Mouse (Mus musculus): ENCODE data around the gene Cbarp. TPM values are rescaled to one million over a fixed set of nuclear protein-coding genes. Genes with fewer than 3 reads are reported as not detected.

The Cbarp gene
- total RNA-seq, 1 experiment from 2014 or later = 0.29 TPM

DNA sequence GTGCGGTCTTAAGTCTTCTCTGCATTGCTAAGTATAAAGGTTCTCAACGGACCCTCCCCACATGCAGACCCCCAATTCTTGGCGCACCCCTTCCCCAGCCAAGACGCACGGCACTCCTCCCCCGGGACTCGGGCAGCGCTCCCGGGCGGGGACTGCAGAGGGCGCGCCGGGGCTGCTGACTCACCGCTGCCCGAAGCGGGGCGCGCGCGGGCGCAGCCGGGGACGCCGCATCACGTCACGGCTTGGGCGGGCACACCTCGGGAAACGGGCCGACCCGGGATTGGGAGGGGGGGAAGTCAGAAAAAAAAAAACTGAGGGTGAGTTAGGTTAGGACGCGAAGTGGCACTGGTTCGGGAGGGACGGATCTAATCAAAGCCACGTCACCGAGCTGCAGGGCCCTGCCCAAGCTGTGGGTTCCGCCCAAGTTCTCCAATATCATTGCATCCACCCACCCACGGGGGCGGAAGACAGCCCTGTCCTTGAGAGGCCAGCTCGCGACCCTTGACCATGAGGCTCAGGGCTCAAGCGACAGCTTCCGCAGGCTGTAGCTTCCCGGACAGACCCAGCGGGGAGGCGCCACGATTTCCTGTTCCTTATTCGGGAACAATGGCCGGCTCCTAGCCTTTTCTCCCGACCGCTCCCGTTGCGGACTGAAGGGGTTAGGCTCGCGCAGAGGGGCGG, 8.1 kb upstream of the Cbarp start:
- peak; percentile 43 for ATAC-seq (replicated peaks; ENCODE audit: insufficient number of reproducible peaks, low FRiP score, low TSS enrichment, poor library complexity, severe bottlenecking)

GRCm38 (mm10) chr10:80147719-80148601, 7.3 kb upstream of the Cbarp start, which contains the start of gene Midn:
TSS of gene Midn (plus strand) at chr10:80148272.
- ATAC-seq (replicated peaks; ENCODE audit: insufficient number of reproducible peaks, low FRiP score, low TSS enrichment, poor library complexity, severe bottlenecking) = no peak

GRCm38 (mm10) chr10:80147146-80147718, 6.6 kb upstream of the Cbarp start:
- ATAC-seq (replicated peaks; ENCODE audit: insufficient number of reproducible peaks, low FRiP score, low TSS enrichment, poor library complexity, severe bottlenecking) = no peak

DNA sequence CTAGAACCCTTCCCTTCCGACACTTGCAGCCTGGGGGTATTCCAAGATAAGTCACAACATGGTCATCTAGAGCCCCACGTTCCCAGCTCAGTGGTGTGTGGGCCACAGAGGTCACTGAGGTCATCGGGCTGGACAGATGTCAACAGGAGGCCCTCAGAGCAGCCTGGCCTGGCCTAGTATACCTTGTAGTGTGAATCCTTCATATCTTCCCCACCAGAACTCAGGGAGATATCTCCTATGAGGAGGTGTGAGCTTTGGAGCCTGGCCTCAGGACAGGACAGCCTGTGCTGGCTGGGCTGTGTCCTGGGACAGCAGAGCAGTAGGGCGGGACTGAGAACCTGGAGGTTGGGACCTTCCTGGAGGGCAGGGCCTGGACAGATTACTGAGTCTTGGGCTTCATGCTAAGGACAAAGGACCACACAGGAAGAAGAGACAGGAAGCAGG, 6.0 kb upstream of the Cbarp start:
- ATAC-seq (replicated peaks; ENCODE audit: insufficient number of reproducible peaks, low FRiP score, low TSS enrichment, poor library complexity, severe bottlenecking) = no peak

- no peak for ATAC-seq (replicated peaks; ENCODE audit: insufficient number of reproducible peaks, low FRiP score, low TSS enrichment, poor library complexity, severe bottlenecking)
Measured at GRCm38 (mm10) chr10:80145896-80146295, 5.3 kb upstream of the Cbarp start.

DNA sequence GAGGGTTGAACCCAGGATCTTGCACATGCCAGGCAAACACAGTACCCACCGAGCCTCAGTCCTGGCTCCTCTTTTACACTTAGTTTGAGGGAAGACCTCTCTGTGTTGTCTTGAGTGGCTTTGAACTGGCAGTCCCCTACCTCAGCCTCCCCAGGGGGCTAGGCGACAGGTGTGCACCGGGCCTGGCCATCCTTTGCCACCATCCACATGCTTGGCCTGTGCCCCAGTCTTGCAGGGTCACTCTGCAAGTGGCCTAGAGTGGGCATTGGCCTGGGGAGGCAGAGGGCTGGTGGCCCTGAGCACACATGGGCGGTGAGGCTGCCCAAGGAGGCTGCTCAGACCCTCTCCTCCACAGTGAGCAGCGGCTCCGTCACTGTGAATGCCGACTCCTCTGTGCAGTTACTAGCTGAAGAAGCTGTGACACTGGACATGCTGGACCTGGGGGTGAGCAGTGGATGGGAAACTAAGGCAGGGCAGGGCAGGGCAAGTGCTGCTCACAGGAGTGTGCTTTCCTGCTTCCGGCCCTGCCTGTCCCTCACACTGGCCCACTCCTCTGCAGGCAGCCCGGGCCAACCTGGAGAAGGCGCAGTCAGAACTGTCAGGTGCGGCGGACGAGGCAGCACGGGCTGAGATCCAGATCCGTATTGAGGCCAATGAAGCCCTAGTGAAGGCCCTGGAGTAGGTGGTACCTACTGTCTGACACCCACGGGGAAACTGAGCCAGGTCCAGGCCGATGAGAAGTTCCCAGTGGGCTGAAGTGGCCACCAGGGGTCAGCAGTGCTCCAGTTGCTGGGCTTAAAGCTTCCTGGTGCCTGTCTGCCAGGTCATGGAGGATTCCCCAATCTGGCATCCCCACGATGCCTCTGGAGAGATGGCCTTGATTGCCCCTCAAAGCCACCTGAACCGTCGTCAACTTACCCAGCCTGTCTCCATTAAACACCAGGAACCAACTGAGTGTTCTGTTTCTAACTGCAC, 4.5 kb upstream of the Cbarp start:
- ATAC-seq (replicated peaks; ENCODE audit: insufficient number of reproducible peaks, low FRiP score, low TSS enrichment, poor library complexity, severe bottlenecking) = no peak

GRCm38 (mm10) chr10:80144159-80144558, 3.5 kb upstream of the Cbarp start:
- ATAC-seq (replicated peaks; ENCODE audit: insufficient number of reproducible peaks, low FRiP score, low TSS enrichment, poor library complexity, severe bottlenecking) = no peak

GRCm38 (mm10) chr10:80143664-80144063, 3.0 kb upstream of the Cbarp start:
- ATAC-seq (replicated peaks; ENCODE audit: insufficient number of reproducible peaks, low FRiP score, low TSS enrichment, poor library complexity, severe bottlenecking) = no peak

- ATAC-seq (replicated peaks; ENCODE audit: insufficient number of reproducible peaks, low FRiP score, low TSS enrichment, poor library complexity, severe bottlenecking) = no peak
Measured at GRCm38 (mm10) chr10:80142530-80142925, 1.9 kb upstream of the Cbarp start.

GRCm38 (mm10) chr10:80141786-80142529, 1.3 kb upstream of the Cbarp start:
- ATAC-seq (replicated peaks; ENCODE audit: insufficient number of reproducible peaks, low FRiP score, low TSS enrichment, poor library complexity, severe bottlenecking) = peak; percentile 60

DNA sequence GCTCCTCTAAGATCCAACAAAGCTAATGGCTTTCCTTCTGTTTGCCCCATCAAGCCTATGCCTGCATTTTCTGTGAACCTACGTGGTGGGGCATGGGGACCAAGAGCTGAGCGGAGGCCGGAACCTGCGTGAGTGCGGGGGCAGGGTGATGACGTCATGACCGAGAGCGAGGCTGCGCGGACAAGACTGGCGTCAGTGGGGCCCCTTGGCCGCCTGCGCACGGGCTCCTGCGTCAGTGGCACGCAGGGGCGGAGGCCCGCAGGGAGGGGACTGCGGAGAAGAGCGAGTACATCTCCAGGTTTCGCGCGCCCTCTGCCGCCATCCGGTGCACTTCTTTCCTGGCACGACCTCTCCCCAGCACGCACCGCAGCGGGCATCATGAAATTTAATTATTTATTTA, 608 bp upstream of the Cbarp start:
- peak; percentile 55 for ATAC-seq (replicated peaks; ENCODE audit: insufficient number of reproducible peaks, low FRiP score, low TSS enrichment, poor library complexity, severe bottlenecking)

DNA sequence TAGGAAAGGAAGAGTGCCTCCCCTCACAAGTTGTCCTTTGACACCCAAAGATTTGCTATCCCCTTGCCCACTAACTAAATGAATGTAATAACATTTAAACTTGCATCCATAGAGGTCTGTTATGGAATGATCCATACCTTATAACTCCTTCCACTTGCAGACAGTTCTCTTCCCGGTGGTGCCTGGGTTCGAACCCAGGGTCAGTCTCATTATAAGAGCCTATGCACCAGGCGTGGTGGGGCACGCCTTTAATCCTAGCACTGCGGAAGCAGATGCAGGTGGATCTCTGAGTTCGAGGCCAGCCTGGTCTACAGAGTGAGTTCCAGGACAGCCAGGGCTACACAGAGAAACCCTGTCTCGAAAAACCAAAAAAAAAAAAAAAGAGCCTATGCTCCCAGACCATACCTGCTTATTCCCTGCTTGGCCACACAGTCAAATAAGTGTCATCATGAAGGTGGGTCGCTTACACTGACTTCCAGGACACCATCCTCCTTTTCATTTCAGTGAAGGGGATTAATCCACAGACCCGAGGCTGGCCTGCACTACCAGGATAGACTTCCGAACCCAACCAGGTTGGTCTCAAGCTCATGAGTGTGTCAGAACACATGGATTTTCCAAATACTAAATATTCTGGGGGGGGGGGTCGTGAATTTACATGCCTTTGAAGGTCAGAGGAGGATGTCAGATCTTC, 515 bp downstream of the Cbarp start:
- ATAC-seq (replicated peaks; ENCODE audit: insufficient number of reproducible peaks, low FRiP score, low TSS enrichment, poor library complexity, severe bottlenecking) = no peak

DNA sequence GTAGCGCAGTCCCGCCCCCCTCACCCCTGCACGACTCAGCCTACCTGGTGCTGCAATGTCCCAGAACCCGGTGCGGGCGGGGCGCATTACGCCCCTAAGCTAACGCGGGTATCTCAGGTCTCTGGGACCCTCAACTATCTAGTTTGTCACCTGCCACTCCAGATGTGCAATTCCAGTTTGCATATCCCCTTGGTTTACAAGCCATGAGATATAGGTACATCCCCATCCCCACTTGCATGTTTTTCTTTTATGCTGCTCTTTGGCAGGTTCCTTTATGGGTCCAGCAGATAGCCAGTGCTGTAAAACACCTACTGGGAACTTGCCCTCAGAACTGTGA, 1.2 kb downstream of the Cbarp start:
- no peak for ATAC-seq (replicated peaks; ENCODE audit: insufficient number of reproducible peaks, low FRiP score, low TSS enrichment, poor library complexity, severe bottlenecking)

GRCm38 (mm10) chr10:80138553-80139438, 1.8 kb downstream of the Cbarp start, which contains the start of gene Atp5d:
TSS of gene Atp5d (plus strand) at chr10:80138632.
- ATAC-seq (replicated peaks; ENCODE audit: insufficient number of reproducible peaks, low FRiP score, low TSS enrichment, poor library complexity, severe bottlenecking) = no peak

- no peak for ATAC-seq (replicated peaks; ENCODE audit: insufficient number of reproducible peaks, low FRiP score, low TSS enrichment, poor library complexity, severe bottlenecking)
Measured at GRCm38 (mm10) chr10:80137626-80138552, 2.7 kb downstream of the Cbarp start.
